Mouse (Mus musculus): Measurements from ENCODE around the gene Speer4c. TPM values are rescaled to one million over a fixed set of nuclear protein-coding genes. Genes with fewer than 3 reads are reported as not detected.
A peak's percentile ranks its signal among the peaks of the same experiment; 100 is the strongest.
"Not testable (repeated sequence)": the region's sequence is repeated elsewhere in the genome, so short reads cannot be mapped to it uniquely, and the experiment has no call there.

The Speer4c gene
- polyA plus RNA-seq (2015; fragmentation: Nextera tagmentation; extraction: Ambion mirVana), result not detected in 2 replicates

- H3K36me3 ChIP-seq (ENCODE audit: control insufficient read depth, insufficient read depth); H3K9ac ChIP-seq (ENCODE audit: low read length); H3K4me1 ChIP-seq (ENCODE audit: control insufficient read depth, insufficient read depth, low read length); H3K27me3 ChIP-seq (ENCODE audit: control insufficient read depth, insufficient read depth, low read length); H3K4me2 ChIP-seq (ENCODE audit: low read depth, low read length); H3K27ac ChIP-seq (ENCODE audit: low read length); H3K4me3 ChIP-seq (ENCODE audit: low read length); ATAC-seq (replicated peaks; ENCODE audit: extremely low read depth, insufficient read depth, low FRiP score); H3K9me3 ChIP-seq (replicated peaks; ENCODE audit: control insufficient read depth, low read length): not testable (repeated sequence)
These were observed at the start of gene Speer4c for GRCm38 (mm10) chr5:15714171-15714570. Gene Speer4c, minus strand, starts transcription at chr5:15714271.

GRCm38 (mm10) chr5:15747478-15748255, 33.6 kb upstream of the Speer4c start:
- Histone ChIP-seq H3K27me3 (ENCODE audit: control insufficient read depth, insufficient read depth, low read length) (no peaks in the 10 kb centered on the region), H3K9me3 (replicated peaks; ENCODE audit: control insufficient read depth, low read length) (no peaks in the 10 kb centered on the region; the same call in 1 of the 2 replicates), H3K36me3 (ENCODE audit: control insufficient read depth, insufficient read depth) (no peaks in the 10 kb centered on the region), H3K4me2 (ENCODE audit: low read depth, low read length) (no peak overlapping the region), H3K4me3 (ENCODE audit: low read length) (no peak overlapping the region), H3K9ac (ENCODE audit: low read length) (no peak overlapping the region), H3K27ac (ENCODE audit: low read length) (no peak overlapping the region), H3K4me1 (ENCODE audit: control insufficient read depth, insufficient read depth, low read length) (no peaks in the 10 kb centered on the region)
- 77% methylated on average over 4 of the region's 4 CpGs for WGBS
- ATAC-seq (replicated peaks; ENCODE audit: extremely low read depth, insufficient read depth, low FRiP score), result no peak

- no peak for ATAC-seq (replicated peaks; ENCODE audit: extremely low read depth, insufficient read depth, low FRiP score)
- Histone ChIP-seq H3K4me2 (ENCODE audit: low read depth, low read length) (no peak overlapping the region), H3K36me3 (ENCODE audit: control insufficient read depth, insufficient read depth) (no peaks in the 10 kb centered on the region), H3K27me3 (ENCODE audit: control insufficient read depth, insufficient read depth, low read length) (no peaks in the 10 kb centered on the region), H3K9me3 (replicated peaks; ENCODE audit: control insufficient read depth, low read length) (no peaks in the 10 kb centered on the region), H3K4me1 (ENCODE audit: control insufficient read depth, insufficient read depth, low read length) (no peaks in the 10 kb centered on the region), H3K9ac (ENCODE audit: low read length) (no peak overlapping the region), H3K27ac (ENCODE audit: low read length) (no peak overlapping the region), H3K4me3 (ENCODE audit: low read length) (no peak overlapping the region)
- 69% methylated on average over 3 of the region's 3 CpGs for WGBS
These were observed 20.2 kb upstream of the Speer4c start for GRCm38 (mm10) chr5:15734097-15734867.

GRCm38 (mm10) chr5:15702891-15703290, 11.2 kb downstream of the Speer4c start:
- not testable (repeated sequence) for H3K9ac ChIP-seq (ENCODE audit: low read length); H3K4me3 ChIP-seq (ENCODE audit: low read length); H3K36me3 ChIP-seq (ENCODE audit: control insufficient read depth, insufficient read depth); H3K27me3 ChIP-seq (ENCODE audit: control insufficient read depth, insufficient read depth, low read length); H3K4me1 ChIP-seq (ENCODE audit: control insufficient read depth, insufficient read depth, low read length); H3K4me2 ChIP-seq (ENCODE audit: low read depth, low read length); H3K9me3 ChIP-seq (replicated peaks; ENCODE audit: control insufficient read depth, low read length); ATAC-seq (replicated peaks; ENCODE audit: extremely low read depth, insufficient read depth, low FRiP score); H3K27ac ChIP-seq (ENCODE audit: low read length)
- 17% methylated on average over 5 of the region's 5 CpGs for WGBS

GRCm38 (mm10) chr5:15697719-15698118, 16.4 kb downstream of the Speer4c start:
- H3K4me1 ChIP-seq (ENCODE audit: control insufficient read depth, insufficient read depth, low read length); H3K4me3 ChIP-seq (ENCODE audit: low read length); H3K9ac ChIP-seq (ENCODE audit: low read length); H3K4me2 ChIP-seq (ENCODE audit: low read depth, low read length); H3K27ac ChIP-seq (ENCODE audit: low read length); H3K9me3 ChIP-seq (replicated peaks; ENCODE audit: control insufficient read depth, low read length); H3K36me3 ChIP-seq (ENCODE audit: control insufficient read depth, insufficient read depth); H3K27me3 ChIP-seq (ENCODE audit: control insufficient read depth, insufficient read depth, low read length); ATAC-seq (replicated peaks; ENCODE audit: extremely low read depth, insufficient read depth, low FRiP score): not testable (repeated sequence)
- 33% methylated on average over 2 of the region's 2 CpGs for WGBS

- not testable (repeated sequence) for H3K4me3 ChIP-seq (ENCODE audit: low read length); H3K4me1 ChIP-seq (ENCODE audit: control insufficient read depth, insufficient read depth, low read length); H3K9me3 ChIP-seq (replicated peaks; ENCODE audit: control insufficient read depth, low read length); H3K27ac ChIP-seq (ENCODE audit: low read length); H3K9ac ChIP-seq (ENCODE audit: low read length); H3K27me3 ChIP-seq (ENCODE audit: control insufficient read depth, insufficient read depth, low read length); H3K4me2 ChIP-seq (ENCODE audit: low read depth, low read length); ATAC-seq (replicated peaks; ENCODE audit: extremely low read depth, insufficient read depth, low FRiP score); H3K36me3 ChIP-seq (ENCODE audit: control insufficient read depth, insufficient read depth)
- WGBS, result 75% methylated on average over 4 of the region's 4 CpGs
These were observed 22.2 kb downstream of the Speer4c start for GRCm38 (mm10) chr5:15691849-15692248.

- H3K4me1 ChIP-seq (ENCODE audit: control insufficient read depth, insufficient read depth, low read length); H3K9ac ChIP-seq (ENCODE audit: low read length); H3K36me3 ChIP-seq (ENCODE audit: control insufficient read depth, insufficient read depth); H3K27me3 ChIP-seq (ENCODE audit: control insufficient read depth, insufficient read depth, low read length); H3K4me2 ChIP-seq (ENCODE audit: low read depth, low read length); ATAC-seq (replicated peaks; ENCODE audit: extremely low read depth, insufficient read depth, low FRiP score); H3K4me3 ChIP-seq (ENCODE audit: low read length); H3K27ac ChIP-seq (ENCODE audit: low read length): not testable (repeated sequence)
- H3K9me3 ChIP-seq (replicated peaks; ENCODE audit: control insufficient read depth, low read length), result peaks cover 12% of the 10 kb centered on the region
- WGBS, result 61% methylated on average over 4 of the region's 4 CpGs
These were observed 23.2 kb downstream of the Speer4c start for GRCm38 (mm10) chr5:15690822-15691221.

- H3K9me3 ChIP-seq (replicated peaks; ENCODE audit: control insufficient read depth, low read length), result peaks cover 12% of the 10 kb centered on the region
- H3K4me2 ChIP-seq (ENCODE audit: low read depth, low read length); H3K36me3 ChIP-seq (ENCODE audit: control insufficient read depth, insufficient read depth); H3K9ac ChIP-seq (ENCODE audit: low read length); H3K27me3 ChIP-seq (ENCODE audit: control insufficient read depth, insufficient read depth, low read length); H3K27ac ChIP-seq (ENCODE audit: low read length); H3K4me1 ChIP-seq (ENCODE audit: control insufficient read depth, insufficient read depth, low read length); H3K4me3 ChIP-seq (ENCODE audit: low read length): not testable (repeated sequence)
- ATAC-seq (replicated peaks; ENCODE audit: extremely low read depth, insufficient read depth, low FRiP score), result peak; percentile 79
- WGBS, result 56% methylated on average over 6 of the region's 6 CpGs
These were observed 24.3 kb downstream of the Speer4c start for GRCm38 (mm10) chr5:15689659-15690213.

Measured in heart, embryonic 16.5 days (tissue).